Mouse (Mus musculus): Measurements from ENCODE around the gene Fgd5. TPM values are rescaled to one million over a fixed set of nuclear protein-coding genes. Genes with fewer than 3 reads are reported as not detected.

Gene Fgd5
- total and polyA plus RNA-seq, 3 experiments: not detected

DNA sequence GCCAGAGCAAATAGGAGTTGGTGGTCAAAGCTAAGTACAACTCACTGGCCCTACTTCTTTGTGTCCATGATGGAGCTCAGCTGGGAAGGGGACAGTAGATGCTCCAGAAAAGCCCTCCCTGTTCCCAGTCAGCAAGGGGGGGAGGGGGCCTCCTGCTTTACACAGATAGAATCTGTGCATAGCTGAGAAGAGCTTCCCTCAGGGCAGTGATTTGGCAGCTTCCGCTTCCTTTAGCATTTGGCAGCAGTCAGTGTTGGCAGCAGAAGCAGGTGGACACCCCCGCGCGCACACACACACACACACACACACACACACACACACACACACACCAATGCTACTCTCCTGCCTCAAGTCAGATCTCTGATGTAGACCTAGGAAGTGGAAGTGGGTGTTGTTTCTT, 63.4 kb downstream of the Fgd5 start:
- no peak overlapping the region for H3K4me2 ChIP-seq (ENCODE audit: insufficient read depth, low read depth, poor library complexity, severe bottlenecking)
- no peaks in the 10 kb centered on the region for H3K36me3 ChIP-seq (replicated peaks in 1 of 2; ENCODE audit: control insufficient read depth in 1 of 2, insufficient read depth in 1 of 2, low read length in 1 of 2)
- no peak overlapping the region for H3K9ac ChIP-seq (ENCODE audit: insufficient read depth, low read depth)
- H3K4me1 ChIP-seq (ENCODE audit: control insufficient read depth in 1 of 2, insufficient read depth in 2 of 2): no peaks in the 10 kb centered on the region
- TF ChIP-seq USF1 (IDR thresholded peaks at IDR 0.05; ENCODE audit: low read depth, low read length) (no peak), ZKSCAN1 (IDR thresholded peaks at IDR 0.05; ENCODE audit: borderline replicate concordance, low read depth, low read length) (no peak), RCOR1 (conservative IDR thresholded peaks at IDR 0.05; ENCODE audit: low read depth, low read length) (no peak), SIN3A (IDR thresholded peaks at IDR 0.05; ENCODE audit: low read length) (no peak), MAFK (IDR thresholded peaks at IDR 0.05; ENCODE audit: insufficient replicate concordance, low read length) (no peak), USF2 (conservative IDR thresholded peaks at IDR 0.05; ENCODE audit: low read depth, low read length) (no peak), MAZ (IDR thresholded peaks at IDR 0.05; ENCODE audit: low read depth, low read length) (no peak), E2F4 (IDR thresholded peaks at IDR 0.05; ENCODE audit: insufficient replicate concordance, low read depth, low read length) (no peak), ETS1 (conservative IDR thresholded peaks at IDR 0.05; ENCODE audit: low read depth, low read length) (no peak), POLR2AphosphoS2 (IDR thresholded peaks at IDR 0.05; ENCODE audit: low read depth, low read length) (no peak), TBP (conservative IDR thresholded peaks at IDR 0.05; ENCODE audit: low read depth, low read length) (no peak)
- H3K27me3 ChIP-seq (replicated peaks): peaks cover 62% of the 10 kb centered on the region
- DNase-seq (ENCODE audit: extremely low read depth): no peak
- dilution Hi-C loops (cut with MboI; ENCODE audit: extremely low pct_ligation_motif_present, extremely low pct_unique_long_range_greater_than_20kb, low sequenced_read_pairs) (no loop called here), in situ Hi-C loops (cut with MboI; ENCODE audit: low pct_ligation_motif_present, low pct_unique_long_range_greater_than_20kb, low sequenced_read_pairs) (no loop called here)
- H3K27ac ChIP-seq (ENCODE audit: insufficient read depth, low read depth): no peak overlapping the region
- H3K79me2 ChIP-seq (replicated peaks; ENCODE audit: control insufficient read depth, extremely low read depth, insufficient read depth, poor library complexity, severe bottlenecking): no peaks in the 10 kb centered on the region
- no peak overlapping the region for H3K4me3 ChIP-seq (replicated peaks in 1 of 3; ENCODE audit: low read depth in 2 of 3, low read length in 2 of 3, poor library complexity in 1 of 3)
- no peaks in the 10 kb centered on the region for H3K9me3 ChIP-seq (replicated peaks; ENCODE audit: low read length)

DNA sequence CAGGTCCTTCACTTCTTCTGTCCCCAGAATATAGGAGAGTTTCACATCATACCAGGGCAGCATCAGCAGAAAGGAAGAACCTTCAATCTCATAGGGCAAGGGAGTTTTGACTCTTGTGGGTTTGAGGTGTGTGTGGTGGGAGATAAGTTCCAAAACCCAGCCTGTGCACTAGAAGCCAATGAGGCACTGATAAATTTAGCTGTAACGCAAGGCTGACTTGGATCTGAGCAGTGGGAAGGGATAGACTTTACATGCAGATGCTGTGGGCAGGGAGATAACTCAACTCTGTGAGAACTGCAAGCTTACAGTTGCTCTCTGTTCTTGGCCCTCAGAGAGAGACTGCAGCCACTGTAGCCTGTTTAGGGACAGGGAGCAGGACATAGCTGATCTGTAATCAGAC, 64.2 kb downstream of the Fgd5 start:
- in situ Hi-C loops (cut with MboI; ENCODE audit: low pct_ligation_motif_present, low pct_unique_long_range_greater_than_20kb, low sequenced_read_pairs) (no loop called here), dilution Hi-C loops (cut with MboI; ENCODE audit: extremely low pct_ligation_motif_present, extremely low pct_unique_long_range_greater_than_20kb, low sequenced_read_pairs) (no loop called here)
- peaks cover 67% of the 10 kb centered on the region for H3K27me3 ChIP-seq (replicated peaks)
- no peaks in the 10 kb centered on the region for H3K79me2 ChIP-seq (replicated peaks; ENCODE audit: control insufficient read depth, extremely low read depth, insufficient read depth, poor library complexity, severe bottlenecking)
- H3K4me2 ChIP-seq (ENCODE audit: insufficient read depth, low read depth, poor library complexity, severe bottlenecking): no peak overlapping the region
- H3K36me3 ChIP-seq (replicated peaks in 1 of 2; ENCODE audit: control insufficient read depth in 1 of 2, insufficient read depth in 1 of 2, low read length in 1 of 2): no peaks in the 10 kb centered on the region
- H3K4me1 ChIP-seq (ENCODE audit: control insufficient read depth in 1 of 2, insufficient read depth in 2 of 2): no peaks in the 10 kb centered on the region
- DNase-seq (ENCODE audit: extremely low read depth): no peak
- H3K9ac ChIP-seq (ENCODE audit: insufficient read depth, low read depth): no peak overlapping the region
- H3K4me3 ChIP-seq (replicated peaks in 1 of 3; ENCODE audit: low read depth in 2 of 3, low read length in 2 of 3, poor library complexity in 1 of 3): no peak overlapping the region
- no peak overlapping the region for H3K27ac ChIP-seq (ENCODE audit: insufficient read depth, low read depth)
- H3K9me3 ChIP-seq (replicated peaks; ENCODE audit: low read length): no peaks in the 10 kb centered on the region
- no peak for TF ChIP-seq MAZ (IDR thresholded peaks at IDR 0.05; ENCODE audit: low read depth, low read length)
- TF ChIP-seq POLR2AphosphoS2 (IDR thresholded peaks at IDR 0.05; ENCODE audit: low read depth, low read length): no peak
- TF ChIP-seq MEF2A (IDR thresholded peaks at IDR 0.05; ENCODE audit: borderline replicate concordance, low read depth, low read length): no peak
- no peak for TF ChIP-seq EP300 (IDR thresholded peaks at IDR 0.05; ENCODE audit: low read length)
- TF ChIP-seq CHD2 (IDR thresholded peaks at IDR 0.05; ENCODE audit: low read length): no peak
- no peak for TF ChIP-seq E2F4 (IDR thresholded peaks at IDR 0.05; ENCODE audit: insufficient replicate concordance, low read depth, low read length)
- no peak for TF ChIP-seq SMC3 (IDR thresholded peaks at IDR 0.05; ENCODE audit: low read depth, low read length)
- no peak for TF ChIP-seq KAT2A (IDR thresholded peaks at IDR 0.05; ENCODE audit: insufficient replicate concordance, low read length)
- TF ChIP-seq MXI1 (IDR thresholded peaks at IDR 0.05; ENCODE audit: low read depth, low read length): no peak
- TF ChIP-seq ZKSCAN1 (IDR thresholded peaks at IDR 0.05; ENCODE audit: borderline replicate concordance, low read depth, low read length): no peak
- TF ChIP-seq UBTF (IDR thresholded peaks at IDR 0.05; ENCODE audit: low read depth, low read length): no peak
- TF ChIP-seq JUND (conservative IDR thresholded peaks at IDR 0.05; ENCODE audit: low read depth, low read length): no peak
- no peak for TF ChIP-seq ZNF384 (IDR thresholded peaks at IDR 0.05; ENCODE audit: low read depth, low read length)
- TF ChIP-seq MAX (IDR thresholded peaks at IDR 0.05; ENCODE audit: low read length): no peak
- no peak for TF ChIP-seq ZMIZ1 (IDR thresholded peaks at IDR 0.05; ENCODE audit: low read depth, low read length)
- no peak for TF ChIP-seq CHD1 (IDR thresholded peaks at IDR 0.05; ENCODE audit: low read depth, low read length)
- no peak for TF ChIP-seq TBP (conservative IDR thresholded peaks at IDR 0.05; ENCODE audit: low read depth, low read length)
- TF ChIP-seq NELFE (IDR thresholded peaks at IDR 0.05; ENCODE audit: low read depth, low read length): no peak
- no peak for TF ChIP-seq HCFC1 (IDR thresholded peaks at IDR 0.05; ENCODE audit: low read depth, low read length)
- TF ChIP-seq BHLHE40 (IDR thresholded peaks at IDR 0.05; ENCODE audit: low read depth, low read length): no peak

Data from CH12.LX (cell line).